Mouse (Mus musculus) kidney, embryonic 14.5 days (tissue): ENCODE measurements around the gene Cog8. TPM values are rescaled to one million over a fixed set of nuclear protein-coding genes. Genes with fewer than 3 reads are reported as not detected.
"Not testable (repeated sequence)": the region's sequence is repeated elsewhere in the genome, so short reads cannot be mapped to it uniquely, and the experiment has no call there.

ENCODE experiments used
- ATAC-seq: fragments of 200-750 bp; cut with Nextera tagmentation; 2 replicates; pipeline ENCODE4 v1.8.0; 2017; ENCODE audit warnings: moderate number of reproducible peaks, mild to moderate bottlenecking, moderate TSS enrichment, moderate library complexity; ENCODE audit not compliant: low FRiP score, low TSS enrichment
- H3K27ac ChIP-seq: fragments of 300-500 bp; sonication (generic); 2 replicates; pipeline ENCODE4 v1.5.1; 2014; ENCODE audit warnings: low read depth, mild to moderate bottlenecking, low read length, moderate library complexity, mixed read lengths
- H3K27me3 ChIP-seq: fragments of 300-500 bp; sonication (generic); 2 replicates; pipeline ENCODE4 v1.6.1; 2014; ENCODE audit warnings: mild to moderate bottlenecking, low read length; ENCODE audit not compliant: control insufficient read depth, insufficient read depth
- H3K36me3 ChIP-seq: fragments of 300-500 bp; sonication (generic); 2 replicates; pipeline ENCODE4 v1.6.1; 2014; ENCODE audit warnings: low read length, mixed read lengths; ENCODE audit not compliant: control insufficient read depth, insufficient read depth
- H3K4me1 ChIP-seq: fragments of 300-500 bp; sonication (generic); 2 replicates; pipeline ENCODE4 v1.6.1; 2014; ENCODE audit warnings: low read length, mixed read lengths; ENCODE audit not compliant: control insufficient read depth, insufficient read depth
- H3K4me2 ChIP-seq: fragments of 300-500 bp; sonication (generic); replicated peaks from 2 replicates; pipeline ENCODE4 v1.6.1; 2014; ENCODE audit warnings: low read depth, mild to moderate bottlenecking, low read length
- H3K4me3 ChIP-seq: fragments of 300-500 bp; sonication (generic); 2 replicates; pipeline ENCODE4 v1.5.1; 2014; ENCODE audit warnings: mild to moderate bottlenecking, low read length
- H3K9ac ChIP-seq: fragments of 300-500 bp; sonication (generic); 2 replicates; pipeline ENCODE4 v1.6.1; 2014; ENCODE audit warnings: low read depth, mild to moderate bottlenecking, low read length, moderate library complexity
- H3K9me3 ChIP-seq: fragments of 300-500 bp; sonication (generic); 2 replicates; pipeline ENCODE4 v1.6.1; 2016; ENCODE audit warnings: low read length; ENCODE audit not compliant: control insufficient read depth
- WGBS: fragments of 180-500 bp; shearing (Covaris S2); extraction: QIAGEN DNeasy Blood & Tissue Kit; methylation state at CpG from one replicate; pipeline ENCODE4 v1.1.7; 2014; 5-methylcytosine and 5-hydroxymethylcytosine counted together
- polyA plus RNA-seq: library from polyadenylated mRNA; unstranded; fragments of >200 nt; fragmentation: Nextera tagmentation; extraction: Ambion mirVana; gene quantifications from 2 replicates; pipeline ENCODE4 v1.2.1, GENCODE M21; 2014

Cog8 gene
- polyA plus RNA-seq, 1 experiment from 2014 or later = 38.8 TPM

- 93% methylated on average over 4 of the region's 4 CpGs for WGBS
- H3K4me1 ChIP-seq = 0 out of 2 replicates have a peak, but pooled peaks cover 6% of the 10 kb centered on the region
- peak overlapping the region; percentile 91; the same call in 1 of the 2 replicates for H3K4me3 ChIP-seq
- H3K9me3 ChIP-seq = no peaks in the 10 kb centered on the region
- peak overlapping the region; percentile 89; the same call in 1 of the 2 replicates for H3K4me2 ChIP-seq
- H3K9ac ChIP-seq = no peak overlapping the region
- peaks cover 71% of the 10 kb centered on the region for H3K36me3 ChIP-seq
- H3K27me3 ChIP-seq = no peaks in the 10 kb centered on the region
- H3K27ac ChIP-seq = no peak overlapping the region; the same call in 1 of the 2 replicates
- no peak for ATAC-seq
Measured at GRCm38 (mm10) chr8:107049480-107049879, 7.0 kb downstream of the Cog8 start.

- Histone ChIP-seq H3K9ac (peak within 1 kb of the TSS; percentile 96), H3K4me1 (0 out of 2 replicates have a peak, but pooled peaks cover 6% of the 10 kb centered on the region), H3K4me2 (peak within 1 kb of the TSS; percentile 89), H3K27me3 (no peaks in the 10 kb centered on the region), H3K27ac (peak within 1 kb of the TSS; percentile 97), H3K36me3 (peaks cover 73% of the 10 kb centered on the region), H3K4me3 (peak within 1 kb of the TSS; percentile 91), H3K9me3 (no peaks in the 10 kb centered on the region)
- peak; percentile 85 for ATAC-seq
- WGBS = under 1% methylated on average over 87 of the region's 87 CpGs
Measured at GRCm38 (mm10) chr8:107048061-107048941, 8.2 kb downstream of the Cog8 start, which contains the start of gene Pdf. TSS of gene Pdf (minus strand) at chr8:107048614.

GRCm38 (mm10) chr8:107046976-107047375 is 9.5 kb downstream of the Cog8 start:
- H3K9ac ChIP-seq = no peak overlapping the region; the same call in 1 of the 2 replicates
- 0 out of 2 replicates have a peak, but pooled peaks cover 6% of the 10 kb centered on the region for H3K4me1 ChIP-seq
- peaks cover 73% of the 10 kb centered on the region for H3K36me3 ChIP-seq
- no peaks in the 10 kb centered on the region for H3K27me3 ChIP-seq
- no peak overlapping the region for H3K27ac ChIP-seq
- H3K4me2 ChIP-seq = peak overlapping the region; percentile 89; the same call in 1 of the 2 replicates
- H3K9me3 ChIP-seq = no peaks in the 10 kb centered on the region
- ATAC-seq = no peak
- 81% methylated on average over 5 of the region's 5 CpGs for WGBS
- no peak overlapping the region for H3K4me3 ChIP-seq

- WGBS = 92% methylated on average over 6 of the region's 6 CpGs
- peaks cover 76% of the 10 kb centered on the region for H3K36me3 ChIP-seq
Measured at GRCm38 (mm10) chr8:107045478-107045877, 11.0 kb downstream of the Cog8 start.

GRCm38 (mm10) chr8:107040632-107041031 is 15.9 kb downstream of the Cog8 start:
- Histone ChIP-seq H3K9me3 (no peaks in the 10 kb centered on the region), H3K27me3 (no peaks in the 10 kb centered on the region), H3K4me2 (no peak overlapping the region), H3K4me1 (no peaks in the 10 kb centered on the region), H3K36me3 (peaks cover 80% of the 10 kb centered on the region), H3K27ac (no peak overlapping the region), H3K4me3 (no peak overlapping the region), H3K9ac (no peak overlapping the region)
- 81% methylated on average over 7 of the region's 7 CpGs for WGBS
- ATAC-seq = no peak

More at GRCm38 (mm10) chr8:107045478-107045877, 11.0 kb downstream of the Cog8 start:
- 0 out of 2 replicates have a peak, but pooled peaks cover 6% of the 10 kb centered on the region for H3K4me1 ChIP-seq
- H3K27ac ChIP-seq = no peak overlapping the region
- H3K27me3 ChIP-seq = no peaks in the 10 kb centered on the region
- H3K9me3 ChIP-seq = no peaks in the 10 kb centered on the region
- ATAC-seq = no peak
- H3K4me3 ChIP-seq = no peak overlapping the region
- H3K4me2 ChIP-seq = no peak overlapping the region
- H3K9ac ChIP-seq = no peak overlapping the region

DNA sequence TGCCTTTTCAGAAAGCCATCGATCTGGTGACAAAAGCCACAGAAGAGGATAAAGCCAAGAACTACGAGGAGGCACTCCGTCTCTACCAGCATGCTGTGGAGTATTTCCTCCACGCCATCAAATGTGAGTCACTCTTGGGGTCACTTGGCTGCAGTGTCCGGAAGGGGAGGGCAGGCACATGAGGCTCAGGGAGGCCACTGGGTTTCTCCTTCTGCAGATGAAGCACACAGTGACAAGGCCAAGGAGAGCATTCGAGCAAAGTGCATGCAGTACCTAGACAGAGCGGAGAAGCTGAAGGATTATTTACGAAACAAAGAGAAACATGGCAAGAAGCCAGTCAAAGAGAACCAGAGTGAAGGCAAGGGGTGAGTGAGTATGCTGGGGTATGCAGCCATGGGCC is 19.9 kb downstream of the Cog8 start:
- WGBS = 79% methylated on average over 8 of the region's 8 CpGs
- ATAC-seq = no peak
- Histone ChIP-seq H3K4me2 (no peak overlapping the region), H3K27me3 (no peaks in the 10 kb centered on the region), H3K4me1 (peaks cover 7% of the 10 kb centered on the region; the same call in 1 of the 2 replicates), H3K4me3 (no peak overlapping the region), H3K9ac (no peak overlapping the region), H3K9me3 (no peaks in the 10 kb centered on the region), H3K36me3 (peaks cover 40% of the 10 kb centered on the region), H3K27ac (no peak overlapping the region)

- 83% methylated on average over 3 of the region's 3 CpGs for WGBS
- ATAC-seq = no peak
- Histone ChIP-seq H3K4me3 (no peak overlapping the region), H3K4me1 (peaks cover 7% of the 10 kb centered on the region; the same call in 1 of the 2 replicates), H3K9ac (no peak overlapping the region), H3K9me3 (no peaks in the 10 kb centered on the region), H3K4me2 (no peak overlapping the region), H3K27me3 (no peaks in the 10 kb centered on the region), H3K36me3 (peaks cover 31% of the 10 kb centered on the region), H3K27ac (no peak overlapping the region)
Measured at GRCm38 (mm10) chr8:107035641-107036040, 20.8 kb downstream of the Cog8 start.

GRCm38 (mm10) chr8:107033609-107034008 is 22.9 kb downstream of the Cog8 start:
- not testable (repeated sequence) for H3K4me3 ChIP-seq, ATAC-seq

More at GRCm38 (mm10) chr8:107033609-107034008, 22.9 kb downstream of the Cog8 start:
- H3K27ac ChIP-seq, H3K9ac ChIP-seq, H3K27me3 ChIP-seq, H3K4me2 ChIP-seq, H3K4me1 ChIP-seq, H3K9me3 ChIP-seq: not testable (repeated sequence)
- 96% methylated on average over 2 of the region's 2 CpGs for WGBS
- H3K36me3 ChIP-seq = peaks cover 12% of the 10 kb centered on the region
